ENCODE assay signal across 10 mouse cellular contexts in the genomic region with DNA sequence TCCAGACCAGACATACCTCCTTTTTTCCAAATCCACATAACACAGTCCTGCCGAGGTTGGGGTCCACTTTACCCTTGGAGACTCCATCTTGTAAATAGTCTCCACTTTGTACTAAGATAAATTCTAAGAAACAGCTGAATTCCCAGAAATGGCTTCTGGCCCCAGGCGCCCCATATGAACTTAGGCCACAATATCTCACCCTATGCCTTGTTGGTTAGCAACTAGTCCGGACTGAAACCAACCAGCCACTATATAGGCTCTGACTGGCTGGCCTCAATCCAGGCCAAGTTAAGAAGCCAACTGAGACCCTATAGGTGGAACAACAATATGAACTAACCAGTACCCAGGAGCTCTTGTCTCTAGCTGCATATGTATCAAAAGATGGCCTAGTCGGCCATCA. TPM values are rescaled to one million over a fixed set of nuclear protein-coding genes. Genes with fewer than 3 reads are reported as not detected.
DNase-seq lines count a peak whose midpoint lies in the region; ATAC-seq and TF ChIP-seq lines count a peak whose summit lies in the region.
"Had no signal": no experiment of that assay in that cellular context is flagged by ENCODE, and none has a peak within 500 bp of the region (broad histone marks: within the 10 kb centered on the region; RNA-seq: fewer than 3 reads in every experiment).

No protein-coding gene starts in this region.

- H3K4me3 ChIP-seq in heart, embryonic 16.5 days (ENCODE audit: low read length): peak overlapping the region; percentile 90; the same call in 1 of the 2 replicates
- H3K4me3 ChIP-seq in E14TG2a.4 (replicated peaks; ENCODE audit: low read length): peak overlapping the region; percentile 92
- H3K4me3 ChIP-seq in intestine, embryonic 15.5 days (replicated peaks): no peak overlapping the region

- H3K9ac ChIP-seq in heart, embryonic 16.5 days (ENCODE audit: low read length): no peak overlapping the region
- no peak overlapping the region for H3K9ac ChIP-seq in intestine, embryonic 15.5 days

- ATAC-seq in heart, embryonic 16.5 days (replicated peaks; ENCODE audit: extremely low read depth, insufficient read depth, low FRiP score): no peak
- no peak for ATAC-seq in intestine, embryonic 15.5 days

- H3K4me2 ChIP-seq in heart, embryonic 16.5 days (ENCODE audit: low read depth, low read length): peak overlapping the region; percentile 79
- 0 out of 2 replicates have a peak overlapping the region, but pooled peaks have one; percentile 17 for H3K4me2 ChIP-seq in intestine, embryonic 15.5 days (replicated peaks)

- WGBS in heart, embryonic 16.5 days: 82% methylated on average over 3 of the region's 4 CpGs
- 87% methylated on average over 4 of the region's 4 CpGs for WGBS in intestine, embryonic 15.5 days

- H3K27ac ChIP-seq in heart, embryonic 16.5 days (ENCODE audit: low read length): no peak overlapping the region
- H3K27ac ChIP-seq in intestine, embryonic 15.5 days: no peak overlapping the region

- intact Hi-C loops in heart, postnatal 25 days (cut with DNase I): loop anchor here (5.0 to 10.0 kb wide), 2 partner anchors 85 to 272 kb away; partner anchors contain the start of gene Synpo2l

- no peak for TF ChIP-seq CTCF in E14TG2a.4 (conservative IDR thresholded peaks at IDR 0.05; ENCODE audit: low read length)

- H3K9me3 ChIP-seq in heart, embryonic 16.5 days (replicated peaks; ENCODE audit: control insufficient read depth, low read length): no peaks in the 10 kb centered on the region
- no peaks in the 10 kb centered on the region for H3K9me3 ChIP-seq in E14TG2a.4 (ENCODE audit: low read length)
- no peaks in the 10 kb centered on the region for H3K9me3 ChIP-seq in intestine, embryonic 15.5 days

- no peaks in the 10 kb centered on the region for H3K27me3 ChIP-seq in heart, embryonic 16.5 days (ENCODE audit: control insufficient read depth, insufficient read depth, low read length)
- H3K27me3 ChIP-seq in E14TG2a.4 (ENCODE audit: insufficient read depth, low read length): no peaks in the 10 kb centered on the region
- no peaks in the 10 kb centered on the region for H3K27me3 ChIP-seq in intestine, embryonic 15.5 days (replicated peaks)

- peaks cover 15% of the 10 kb centered on the region for H3K4me1 ChIP-seq in heart, embryonic 16.5 days (ENCODE audit: control insufficient read depth, insufficient read depth, low read length)
- H3K4me1 ChIP-seq in E14TG2a.4 (replicated peaks; ENCODE audit: low read depth, low read length): peaks cover 50% of the 10 kb centered on the region
- peaks cover 8% of the 10 kb centered on the region for H3K4me1 ChIP-seq in intestine, embryonic 15.5 days (replicated peaks)

- no peak for DNase-seq in heart, postnatal 25 days (ENCODE audit: low spot score)
- DNase-seq in 3T3-L1 (ENCODE audit: low read depth, low spot score): peak; percentile 18
- DNase-seq in right cerebral cortex, postnatal 4 days: no peak
- DNase-seq in layer of hippocampus, adult 9-11 months: no peak
- DNase-seq in right cerebral cortex, adult 18-20 months: no peak
- DNase-seq: cerebellum, postnatal 36 days; gastrocnemius, postnatal 10 days had no signal

- H3K36me3 ChIP-seq in heart, embryonic 16.5 days (ENCODE audit: control insufficient read depth, insufficient read depth): peaks cover 12% of the 10 kb centered on the region
- peaks cover 33% of the 10 kb centered on the region for H3K36me3 ChIP-seq in E14TG2a.4 (ENCODE audit: insufficient read depth, low read length)
- H3K36me3 ChIP-seq in intestine, embryonic 15.5 days: peaks cover 7% of the 10 kb centered on the region; the same call in 1 of the 2 replicates

RNA-seq across cellular contexts. Expression of gene Mrps16, which starts 1.1 kb away (rescaled TPM):
- polyA plus RNA-seq in heart, embryonic 16.5 days (2015; fragmentation: Nextera tagmentation; extraction: Ambion mirVana): 93.5 and 93.8 TPM in 2 replicates
- total RNA-seq in heart, postnatal 25 days (2021): 10 to 100 TPM; 72.6 to 81.0 TPM
- polyA plus RNA-seq in intestine, embryonic 15.5 days (2015; fragmentation: Nextera tagmentation; extraction: Ambion mirVana): 97.9 and 100 TPM in 2 replicates

RNA-seq across cellular contexts. Expression of gene Dnajc9, which starts 3.6 kb away (rescaled TPM):
- 101 and 126 TPM in 2 replicates for polyA plus RNA-seq in heart, embryonic 16.5 days (2015; fragmentation: Nextera tagmentation; extraction: Ambion mirVana)
- 10 to 100 TPM; 10.1 to 11.5 TPM for total RNA-seq in heart, postnatal 25 days (2021)
- polyA plus RNA-seq in intestine, embryonic 15.5 days (2015; fragmentation: Nextera tagmentation; extraction: Ambion mirVana): 128 and 134 TPM in 2 replicates

RNA-seq across cellular contexts. Expression of gene Fam149b, which starts 44.4 kb away (rescaled TPM):
- polyA plus RNA-seq in heart, embryonic 16.5 days (2015; fragmentation: Nextera tagmentation; extraction: Ambion mirVana): 26.3 TPM in 2 replicates
- 10 to 100 TPM; 34.0 to 34.1 TPM for total RNA-seq in heart, postnatal 25 days (2021)
- 29.0 and 31.1 TPM in 2 replicates for polyA plus RNA-seq in intestine, embryonic 15.5 days (2015; fragmentation: Nextera tagmentation; extraction: Ambion mirVana)

RNA-seq across cellular contexts. Expression of gene Ecd, which starts 44.4 kb away (rescaled TPM):
- polyA plus RNA-seq in heart, embryonic 16.5 days (2015; fragmentation: Nextera tagmentation; extraction: Ambion mirVana): 34.9 and 35.8 TPM in 2 replicates
- 10 to 100 TPM; 29.9 to 36.2 TPM for total RNA-seq in heart, postnatal 25 days (2021)
- polyA plus RNA-seq in intestine, embryonic 15.5 days (2015; fragmentation: Nextera tagmentation; extraction: Ambion mirVana): 44.1 and 45.9 TPM in 2 replicates

RNA-seq across cellular contexts. Expression of gene Cfap70, which starts 59.7 kb away (rescaled TPM):
- 0.45 and 0.61 TPM in 2 replicates for polyA plus RNA-seq in heart, embryonic 16.5 days (2015; fragmentation: Nextera tagmentation; extraction: Ambion mirVana)
- not detected for total RNA-seq in heart, postnatal 25 days (2021)
- 0.18 and 0.28 TPM in 2 replicates for polyA plus RNA-seq in intestine, embryonic 15.5 days (2015; fragmentation: Nextera tagmentation; extraction: Ambion mirVana)
